ENCODE assay signal across 8 mouse cellular contexts in the genomic region with DNA sequence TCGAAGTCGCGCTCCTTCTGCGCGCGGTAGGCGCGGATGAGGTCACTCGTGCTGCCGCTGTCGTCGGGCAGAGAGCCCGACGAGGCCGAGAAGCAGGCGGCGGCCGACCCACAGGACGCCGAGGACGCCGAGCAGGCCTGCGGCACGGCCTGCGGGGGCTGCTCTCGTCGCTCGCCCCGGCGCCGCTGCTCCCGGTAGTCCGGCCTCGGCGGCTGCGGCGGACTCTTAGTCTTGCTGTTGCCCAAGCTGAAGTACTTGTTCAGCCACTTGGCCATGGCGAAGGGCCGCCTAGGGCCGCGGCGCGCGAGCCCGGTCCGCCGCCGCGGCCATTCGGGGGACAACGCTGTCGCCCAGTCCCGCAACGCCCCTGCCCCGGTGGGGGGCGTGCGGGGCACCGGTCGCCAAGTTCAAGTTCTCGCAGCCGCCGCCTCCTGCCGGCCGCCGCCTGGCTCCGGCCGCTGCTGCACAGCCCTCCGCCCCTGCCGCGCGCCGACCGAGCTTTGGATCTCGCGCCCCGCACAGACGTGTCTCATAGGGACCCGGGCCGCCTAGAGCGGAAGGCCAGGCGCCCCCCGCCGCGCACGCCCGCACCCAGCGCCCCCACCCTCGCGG. TPM values are rescaled to one million over a fixed set of nuclear protein-coding genes. Genes with fewer than 3 reads are reported as not detected.
DNase-seq lines count a peak whose midpoint lies in the region; ATAC-seq and TF ChIP-seq lines count a peak whose summit lies in the region.

No protein-coding gene starts in this region.

- H3K9ac ChIP-seq in heart, embryonic 14.5 days (ENCODE audit: low read length) = peak overlapping the region; percentile 98
- H3K9ac ChIP-seq in midbrain, embryonic 12.5 days (replicated peaks) = peak overlapping the region; percentile 78

- no peak overlapping the region for H3K27ac ChIP-seq in cerebellum, adult 2 months (ENCODE audit: insufficient read depth, low read length)
- H3K27ac ChIP-seq in heart, embryonic 14.5 days (replicated peaks in 1 of 2; ENCODE audit: control insufficient read depth in 1 of 2, insufficient read depth in 1 of 2, low read depth in 2 of 2, low read length in 2 of 2) = peak overlapping the region; percentile 46 to 97
- H3K27ac ChIP-seq in midbrain, embryonic 12.5 days (replicated peaks) = peak overlapping the region; percentile 86

- H3K79me2 ChIP-seq in C2C12 (ENCODE audit: control insufficient read depth, insufficient read depth) = peaks cover 54% of the 10 kb centered on the region

- peaks cover 45% of the 10 kb centered on the region for H3K79me3 ChIP-seq in C2C12 (ENCODE audit: low read depth)

- ATAC-seq in cerebellum, adult (ENCODE audit: insufficient number of reproducible peaks, low FRiP score, low TSS enrichment) = no peak; the same call in 1 of the 2 replicates
- ATAC-seq in heart, embryonic 14.5 days (ENCODE audit: insufficient number of reproducible peaks, insufficient read depth, low FRiP score, low read depth) = peak; percentile 45
- ATAC-seq in midbrain, embryonic 12.5 days (ENCODE audit: low FRiP score, low read depth) = peak; percentile 70

- WGBS in cerebellum, adult 2 months = 1% methylated on average over 88 of the region's 89 CpGs
- under 1% methylated on average over 84 of the region's 89 CpGs for WGBS in heart, embryonic 14.5 days
- under 1% methylated on average over 81 of the region's 89 CpGs for WGBS in midbrain, embryonic 12.5 days

- H3K27me3 ChIP-seq in cerebellum, adult 2 months (ENCODE audit: control insufficient read depth, insufficient read depth, low read length) = peaks cover 4% of the 10 kb centered on the region; the same call in 1 of the 2 replicates
- no peaks in the 10 kb centered on the region for H3K27me3 ChIP-seq in C2C12 (ENCODE audit: control insufficient read depth, insufficient read depth, insufficient read length)
- no peaks in the 10 kb centered on the region for H3K27me3 ChIP-seq in heart, embryonic 14.5 days (ENCODE audit: control insufficient read depth, insufficient read depth, low read length)
- peaks cover 53% of the 10 kb centered on the region for H3K27me3 ChIP-seq in midbrain, embryonic 12.5 days

- H3K9me3 ChIP-seq in heart, embryonic 14.5 days (ENCODE audit: control insufficient read depth, low read length) = no peaks in the 10 kb centered on the region
- no peaks in the 10 kb centered on the region for H3K9me3 ChIP-seq in midbrain, embryonic 12.5 days

- peak overlapping the region; percentile 82 for H3ac ChIP-seq in C2C12 (ENCODE audit: control insufficient read depth, insufficient read length, low read depth)

- TF ChIP-seq POLR2A in cerebellum, adult 2 months (IDR thresholded peaks at IDR 0.05; ENCODE audit: borderline replicate concordance, insufficient read depth, low read length) = no peak

- peak overlapping the region; percentile 79 for H3K4me2 ChIP-seq in heart, embryonic 14.5 days (ENCODE audit: low read length)
- peak overlapping the region; percentile 79 for H3K4me2 ChIP-seq in midbrain, embryonic 12.5 days (replicated peaks)

- H3K4me1 ChIP-seq in cerebellum, adult 2 months (ENCODE audit: control insufficient read depth, insufficient read depth, low read length) = no peaks in the 10 kb centered on the region; the same call in 1 of the 2 replicates
- H3K4me1 ChIP-seq in heart, embryonic 14.5 days (ENCODE audit: control insufficient read depth in 2 of 2, insufficient read depth in 2 of 2, low read length in 2 of 2) = peaks cover 21 to 42% of the 10 kb centered on the region in 2 experiments
- H3K4me1 ChIP-seq in midbrain, embryonic 12.5 days = peaks cover 54% of the 10 kb centered on the region

- no peak for TF ChIP-seq CTCF in cerebellum, adult 2 months (IDR thresholded peaks at IDR 0.05; ENCODE audit: borderline replicate concordance, insufficient read depth, low read depth, low read length)
- no peak for TF ChIP-seq CTCF in C2C12 (IDR thresholded peaks at IDR 0.05; ENCODE audit: control insufficient read depth, insufficient read depth, insufficient read length)

- peak in 1 of 2 experiments; percentile 36 for DNase-seq in cerebellum, adult 2 months
- peak; percentile 55 for DNase-seq in embryo, embryonic 10 days (ENCODE audit: low spot score)
- DNase-seq in kidney, postnatal 25 days = peak; percentile 31 to 70
- peak; percentile 49 for DNase-seq in urinary bladder, postnatal 14 days (ENCODE audit: low spot score)

- H3K4me3 ChIP-seq in cerebellum, adult 2 months (replicated peaks; ENCODE audit: insufficient read depth, low read depth, low read length) = peak overlapping the region; percentile 22
- peak overlapping the region; percentile 82 for H3K4me3 ChIP-seq in C2C12 (ENCODE audit: insufficient read depth, poor library complexity, severe bottlenecking)
- peak overlapping the region; percentile 87 to 90 for H3K4me3 ChIP-seq in heart, embryonic 14.5 days (ENCODE audit: control insufficient read depth in 1 of 2, insufficient read depth in 1 of 2, low read depth in 1 of 2, low read length in 2 of 2)
- peak overlapping the region; percentile 72 for H3K4me3 ChIP-seq in midbrain, embryonic 12.5 days

- H3K36me3 ChIP-seq in C2C12 (ENCODE audit: control insufficient read depth, insufficient read depth) = peaks cover 13% of the 10 kb centered on the region
- peaks cover 10% of the 10 kb centered on the region for H3K36me3 ChIP-seq in heart, embryonic 14.5 days (ENCODE audit: control insufficient read depth, insufficient read depth, low read length)
- H3K36me3 ChIP-seq in midbrain, embryonic 12.5 days = no peaks in the 10 kb centered on the region

TF ChIP-seq in C2C12, 6 proteins besides CTCF, POLR2A, EP300 and RAD21:
- TF ChIP-seq MAX (IDR thresholded peaks at IDR 0.05) = peak; percentile 22
- TF ChIP-seq CEBPB (IDR thresholded peaks at IDR 0.05; ENCODE audit: low read depth) = no peak

RNA-seq across cellular contexts. Expression of gene Shb, which starts 2.2 kb away (rescaled TPM):
- polyA plus RNA-seq in cerebellum, adult 2 months (2012; rRNA removed) = 7.1 and 8.3 TPM in 2 replicates
- 35.1 TPM for polyA plus RNA-seq in C2C12 (2012; fragmentation: generic; extraction: Trizol)
- 15.3 and 19.0 TPM in 2 replicates for polyA plus RNA-seq in heart, embryonic 14.5 days (2014; fragmentation: Nextera tagmentation; extraction: Ambion mirVana)
- 4.9 and 5.8 TPM in 2 replicates for polyA plus RNA-seq in midbrain, embryonic 12.5 days (2016; fragmentation: Nextera tagmentation; extraction: Ambion mirVana)

Comparison
In these comparisons a context has a peak if more than half of its experiments do, and no peak if none do; other contexts are left out.
1. H3K4me3 ChIP-seq: peak in every context shown above with its lines; median percentile 88 in heart, embryonic 14.5 days; 82 in C2C12; 72 in midbrain, embryonic 12.5 days; 22 in cerebellum, adult 2 months.